ENCODE assay signal across 23 mouse cellular contexts in the genomic region with DNA sequence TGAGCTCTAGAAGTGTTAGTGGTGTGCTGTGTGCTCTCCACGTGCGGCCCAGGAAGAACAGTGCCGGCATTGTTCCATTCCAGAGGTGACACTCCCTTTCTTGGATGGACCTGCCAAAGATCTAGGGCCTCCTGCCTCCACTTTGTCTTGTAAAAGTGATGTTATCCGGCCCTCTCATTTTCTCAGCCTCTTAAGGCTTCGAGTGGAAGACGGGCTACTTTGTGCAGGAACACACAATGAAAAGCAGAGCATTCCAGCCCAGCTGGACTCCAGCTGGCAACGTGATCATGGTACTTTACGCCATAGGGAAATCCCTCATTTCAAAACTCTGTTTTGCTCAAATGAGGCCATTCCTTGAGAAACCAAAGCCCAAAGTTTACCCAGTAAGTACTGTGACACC. TPM values are rescaled to one million over a fixed set of nuclear protein-coding genes. Genes with fewer than 3 reads are reported as not detected.
DNase-seq lines count a peak whose midpoint lies in the region; ATAC-seq and TF ChIP-seq lines count a peak whose summit lies in the region.
"Had no signal": no experiment of that assay in that cellular context is flagged by ENCODE, and none has a peak within 500 bp of the region (broad histone marks: within the 10 kb centered on the region; RNA-seq: fewer than 3 reads in every experiment).

No protein-coding gene starts in this region.

- WGBS in liver, embryonic 16.5 days (ENCODE audit: insufficient replicate concordance), result 64% methylated on average over 8 of the region's 8 CpGs
- WGBS in liver, embryonic 11.5 days, result 78% methylated on average over 8 of the region's 8 CpGs
- WGBS in lung, embryonic 16.5 days, result 48% methylated on average over 8 of the region's 8 CpGs
- 90% methylated on average over 8 of the region's 8 CpGs for WGBS in thymus, adult 2 months

- ATAC-seq in liver, embryonic 16.5 days (ENCODE audit: low read depth), result no peak
- ATAC-seq in liver, embryonic 11.5 days (replicated peaks; ENCODE audit: low FRiP score), result no peak
- ATAC-seq in lung, embryonic 16.5 days (ENCODE audit: low read depth), result peak; percentile 57
- ATAC-seq in inflammation-experienced regulatory T-cells, adult 6 months, result no peak

- H3K27ac ChIP-seq in liver, embryonic 16.5 days (ENCODE audit: low read length), result peak overlapping the region; percentile 48
- no peak overlapping the region for H3K27ac ChIP-seq in liver, embryonic 11.5 days (ENCODE audit: low read depth, low read length)
- H3K27ac ChIP-seq in lung, embryonic 16.5 days (ENCODE audit: low read length), result peak overlapping the region; percentile 12; the same call in 1 of the 2 replicates
- no peak overlapping the region for H3K27ac ChIP-seq in thymus, adult 2 months (ENCODE audit: control insufficient read depth, insufficient read depth, low read length)
- H3K27ac ChIP-seq: forebrain, embryonic 12.5 days; hindbrain, embryonic 10.5 days; kidney, postnatal 0 days; liver, embryonic 13.5 days; midbrain, embryonic 10.5 days had no signal

- peak; percentile 11 for DNase-seq in adrenal gland, postnatal 14 days
- no peak for DNase-seq in adrenal gland, postnatal 25 days
- DNase-seq in liver, embryonic 11.5 days (ENCODE audit: low spot score), result no peak
- no peak for DNase-seq in thymus, adult 2 months
- no peak for DNase-seq in urinary bladder, postnatal 4 days (ENCODE audit: low spot score in 2 of 2)
- DNase-seq: adrenal gland, adult 8-10 months; cerebellum, adult 9-11 months; embryo, embryonic 11 days; liver, embryonic 13.5 days; right cerebral cortex, postnatal 4 days had no signal

- no peak overlapping the region for H3K9ac ChIP-seq in liver, embryonic 16.5 days (ENCODE audit: low read depth, low read length)
- no peak overlapping the region for H3K9ac ChIP-seq in liver, embryonic 11.5 days (ENCODE audit: low read depth, low read length)
- no peak overlapping the region for H3K9ac ChIP-seq in lung, embryonic 16.5 days (ENCODE audit: low read length)
- H3K9ac ChIP-seq: forebrain, embryonic 12.5 days; liver, embryonic 13.5 days had no signal

- no peaks in the 10 kb centered on the region for H3K9me3 ChIP-seq in liver, embryonic 16.5 days (replicated peaks; ENCODE audit: control insufficient read depth, low read length)
- H3K9me3 ChIP-seq in liver, embryonic 11.5 days (ENCODE audit: control insufficient read depth, low read length), result no peaks in the 10 kb centered on the region
- no peaks in the 10 kb centered on the region for H3K9me3 ChIP-seq in lung, embryonic 16.5 days (ENCODE audit: control insufficient read depth, low read length)
- H3K9me3 ChIP-seq: forebrain, embryonic 12.5 days; liver, embryonic 13.5 days had no signal

- no peak for TF ChIP-seq POLR2A in thymus, adult 2 months (IDR thresholded peaks at IDR 0.05; ENCODE audit: control insufficient read depth, extremely low read depth, insufficient read depth, low read length, poor library complexity)

- TF ChIP-seq CTCF in thymus, adult 2 months (IDR thresholded peaks at IDR 0.05; ENCODE audit: borderline replicate concordance, control insufficient read depth, extremely low read depth, insufficient read depth, low read length, poor library complexity), result no peak

- no peaks in the 10 kb centered on the region; the same call in 1 of the 2 replicates for H3K4me1 ChIP-seq in liver, embryonic 16.5 days (ENCODE audit: control insufficient read depth, low read depth, low read length)
- no peaks in the 10 kb centered on the region for H3K4me1 ChIP-seq in liver, embryonic 11.5 days (replicated peaks; ENCODE audit: control insufficient read depth, insufficient read depth, low read length)
- peaks cover 7% of the 10 kb centered on the region; the same call in 1 of the 2 replicates for H3K4me1 ChIP-seq in lung, embryonic 16.5 days (replicated peaks; ENCODE audit: control insufficient read depth, insufficient read depth, low read length)
- H3K4me1 ChIP-seq in thymus, adult 2 months (replicated peaks; ENCODE audit: control insufficient read depth, insufficient read depth, low read length), result no peaks in the 10 kb centered on the region
- H3K4me1 ChIP-seq: forebrain, embryonic 12.5 days; hindbrain, embryonic 10.5 days; midbrain, embryonic 10.5 days had no signal

- no peaks in the 10 kb centered on the region for H3K27me3 ChIP-seq in liver, embryonic 16.5 days (ENCODE audit: control insufficient read depth, insufficient read depth, low read depth, low read length)
- no peaks in the 10 kb centered on the region for H3K27me3 ChIP-seq in liver, embryonic 11.5 days (replicated peaks; ENCODE audit: control insufficient read depth, insufficient read depth, low read length)
- no peaks in the 10 kb centered on the region for H3K27me3 ChIP-seq in lung, embryonic 16.5 days (ENCODE audit: control insufficient read depth, insufficient read depth, low read depth, low read length)
- no peaks in the 10 kb centered on the region for H3K27me3 ChIP-seq in thymus, adult 2 months (ENCODE audit: control insufficient read depth, insufficient read depth, low read length)
- H3K27me3 ChIP-seq: forebrain, embryonic 12.5 days; liver, embryonic 13.5 days had no signal

- no peak overlapping the region for H3K4me3 ChIP-seq in liver, embryonic 16.5 days (ENCODE audit: low read depth, low read length)
- H3K4me3 ChIP-seq in liver, embryonic 11.5 days (ENCODE audit: low read depth, low read length), result no peak overlapping the region
- H3K4me3 ChIP-seq in lung, embryonic 16.5 days (ENCODE audit: low read length), result no peak overlapping the region
- H3K4me3 ChIP-seq in thymus, adult 2 months (ENCODE audit: control insufficient read depth, insufficient read depth, low read length), result no peak overlapping the region
- H3K4me3 ChIP-seq: forebrain, embryonic 12.5 days; hindbrain, embryonic 10.5 days; liver, embryonic 13.5 days; midbrain, embryonic 10.5 days had no signal

- no peaks in the 10 kb centered on the region for H3K36me3 ChIP-seq in liver, embryonic 16.5 days (ENCODE audit: control insufficient read depth, insufficient read depth)
- H3K36me3 ChIP-seq in liver, embryonic 11.5 days (ENCODE audit: control insufficient read depth, insufficient read depth, low read length), result no peaks in the 10 kb centered on the region
- no peaks in the 10 kb centered on the region for H3K36me3 ChIP-seq in lung, embryonic 16.5 days (ENCODE audit: control insufficient read depth, insufficient read depth, low read length)
- H3K36me3 ChIP-seq in thymus, adult 2 months (ENCODE audit: control insufficient read depth, insufficient read depth, low read length), result no peaks in the 10 kb centered on the region
- H3K36me3 ChIP-seq: forebrain, embryonic 12.5 days; hindbrain, embryonic 10.5 days; liver, embryonic 13.5 days; midbrain, embryonic 10.5 days had no signal

- H3K4me2 ChIP-seq in liver, embryonic 16.5 days (ENCODE audit: low read depth, low read length), result no peak overlapping the region
- no peak overlapping the region for H3K4me2 ChIP-seq in liver, embryonic 11.5 days
- no peak overlapping the region for H3K4me2 ChIP-seq in lung, embryonic 16.5 days (ENCODE audit: low read depth, low read length)
- H3K4me2 ChIP-seq: forebrain, embryonic 12.5 days; liver, embryonic 13.5 days had no signal

RNA-seq across cellular contexts. Expression of gene F11, which starts 5.2 kb away (rescaled TPM):
- 0.79 and 10.8 TPM in 2 replicates for total RNA-seq in adrenal gland, postnatal 14 days (2021)
- 1.4 TPM in 1 of 2 replicates, not detected in the other for total RNA-seq in adrenal gland, postnatal 25 days (2021)
- polyA plus RNA-seq in liver, embryonic 16.5 days (2015; fragmentation: Nextera tagmentation; extraction: Ambion mirVana), result 51.0 and 56.3 TPM in 2 replicates
- 1.6 and 2.4 TPM in 2 replicates for polyA plus RNA-seq in liver, embryonic 11.5 days (2014; fragmentation: Nextera tagmentation; extraction: Ambion mirVana)
- 0.16 and 0.73 TPM in 2 replicates for polyA plus RNA-seq in lung, embryonic 16.5 days (2015; fragmentation: Nextera tagmentation; extraction: Ambion mirVana)
- 0.26 TPM in 1 of 2 replicates, not detected in the other for polyA plus RNA-seq in thymus, adult 2 months (2012; rRNA removed)
- not detected for polyA plus RNA-seq in inflammation-experienced regulatory T-cells, adult 6 months (2017; shearing (Covaris generic))
- total RNA-seq: layer of hippocampus, adult 8-10 months; left cerebral cortex, adult 8-10 months had no signal
- polyA plus RNA-seq: forebrain, embryonic 12.5 days; hindbrain, embryonic 10.5 days; intestine, embryonic 14.5 days; kidney, postnatal 0 days; midbrain, embryonic 10.5 days; neural tube, embryonic 14.5 days; thymus, postnatal 0 days had no signal

RNA-seq across cellular contexts. Expression of gene Klkb1, which starts 27.7 kb away (rescaled TPM):
- 0.45 and 9.4 TPM in 2 replicates for total RNA-seq in adrenal gland, postnatal 14 days (2021)
- total RNA-seq in adrenal gland, postnatal 25 days (2021), result 0.81 TPM in 1 of 2 replicates, not detected in the other
- 13.9 and 18.1 TPM in 2 replicates for polyA plus RNA-seq in liver, embryonic 16.5 days (2015; fragmentation: Nextera tagmentation; extraction: Ambion mirVana)
- 0.35 and 0.41 TPM in 2 replicates for polyA plus RNA-seq in liver, embryonic 11.5 days (2014; fragmentation: Nextera tagmentation; extraction: Ambion mirVana)
- 0.03 and 0.39 TPM in 2 replicates for polyA plus RNA-seq in lung, embryonic 16.5 days (2015; fragmentation: Nextera tagmentation; extraction: Ambion mirVana)
- 0.10 TPM in 1 of 2 replicates, not detected in the other for polyA plus RNA-seq in thymus, adult 2 months (2012; rRNA removed)
- polyA plus RNA-seq in inflammation-experienced regulatory T-cells, adult 6 months (2017; shearing (Covaris generic)), result under 1 TPM in 2 of 3 experiments, not detected in 1; 0.13 to 0.34 TPM
- polyA plus RNA-seq: hindbrain, embryonic 10.5 days; intestine, embryonic 14.5 days; midbrain, embryonic 10.5 days; thymus, postnatal 0 days had no signal

RNA-seq across cellular contexts. Expression of gene Gm45753, which starts 41.3 kb away (rescaled TPM):
- total RNA-seq in adrenal gland, postnatal 14 days (2021), result 0.23 and 6.5 TPM in 2 replicates
- total RNA-seq in adrenal gland, postnatal 25 days (2021), result 0.67 TPM in 1 of 2 replicates, not detected in the other
- polyA plus RNA-seq in liver, embryonic 16.5 days (2015; fragmentation: Nextera tagmentation; extraction: Ambion mirVana), result 21.6 and 26.5 TPM in 2 replicates
- 0.78 and 0.89 TPM in 2 replicates for polyA plus RNA-seq in liver, embryonic 11.5 days (2014; fragmentation: Nextera tagmentation; extraction: Ambion mirVana)
- 0.10 TPM in 1 of 2 replicates, not detected in the other for polyA plus RNA-seq in lung, embryonic 16.5 days (2015; fragmentation: Nextera tagmentation; extraction: Ambion mirVana)
- 0.05 TPM in 1 of 2 replicates, not detected in the other for polyA plus RNA-seq in thymus, adult 2 months (2012; rRNA removed)
- polyA plus RNA-seq in inflammation-experienced regulatory T-cells, adult 6 months (2017; shearing (Covaris generic)), result not detected
- total RNA-seq: gastrocnemius, postnatal 4 days had no signal
- polyA plus RNA-seq: forebrain, embryonic 12.5 days; hindbrain, embryonic 10.5 days; intestine, embryonic 14.5 days; neural tube, embryonic 14.5 days; thymus, postnatal 0 days had no signal

Comparison
In these comparisons a context has a peak if more than half of its experiments do, and no peak if none do; other contexts are left out.
1. H3K27ac ChIP-seq: peak in liver, embryonic 16.5 days (single experiment) and lung, embryonic 16.5 days (single experiment); none in liver, embryonic 11.5 days (single experiment) and thymus, adult 2 months (single experiment).
2. RNA of gene F11, which starts 5.2 kb away (polyA plus RNA-seq): 51.0 to 56.3 TPM in liver, embryonic 16.5 days; 1.6 to 2.4 TPM in liver, embryonic 11.5 days, 0.16 to 0.73 TPM in lung, embryonic 16.5 days, 0.26 TPM in thymus, adult 2 months and not detected in inflammation-experienced regulatory T-cells, adult 6 months; every median in the first group is over 10 times any median in the second.
3. RNA of gene Klkb1, which starts 27.7 kb away (polyA plus RNA-seq): 13.9 to 18.1 TPM in liver, embryonic 16.5 days; 0.35 to 0.41 TPM in liver, embryonic 11.5 days, 0.13 to 0.34 TPM in inflammation-experienced regulatory T-cells, adult 6 months, 0.03 to 0.39 TPM in lung, embryonic 16.5 days and 0.10 TPM in thymus, adult 2 months; every median in the first group is over 10 times any median in the second.
4. RNA of gene Gm45753, which starts 41.3 kb away (polyA plus RNA-seq): 21.6 to 26.5 TPM in liver, embryonic 16.5 days; 0.78 to 0.89 TPM in liver, embryonic 11.5 days, 0.05 TPM in thymus, adult 2 months, 0.10 TPM in lung, embryonic 16.5 days and not detected in inflammation-experienced regulatory T-cells, adult 6 months; every median in the first group is over 10 times any median in the second.